Mouse (Mus musculus) midbrain, embryonic 12.5 days (tissue): ENCODE results near the gene Gm44973. TPM values are rescaled to one million over a fixed set of nuclear protein-coding genes. Genes with fewer than 3 reads are reported as not detected.
"Not testable (repeated sequence)": the region's sequence is repeated elsewhere in the genome, so short reads cannot be mapped to it uniquely, and the experiment has no call there.

Experiments used
- ATAC-seq: fragments of 200-750 bp; cut with Nextera tagmentation; 2 replicates; pipeline ENCODE4 v1.8.0; 2017; ENCODE audit warnings: low read depth, moderate TSS enrichment, moderate library complexity; ENCODE audit not compliant: low FRiP score
- H3K27ac ChIP-seq: fragments of 300-500 bp; sonication (generic); replicated peaks from 2 replicates; pipeline ENCODE4 v1.5.1; 2016; ENCODE audit warnings: mild to moderate bottlenecking
- H3K27me3 ChIP-seq: fragments of 300-500 bp; sonication (generic); 2 replicates; pipeline ENCODE4 v1.6.1; 2016; ENCODE audit warnings: mild to moderate bottlenecking
- H3K36me3 ChIP-seq: fragments of 300-500 bp; sonication (generic); 2 replicates; pipeline ENCODE4 v1.6.1; 2016
- H3K4me1 ChIP-seq: fragments of 300-500 bp; sonication (generic); 2 replicates; pipeline ENCODE4 v1.6.1; 2016
- H3K4me2 ChIP-seq: fragments of 300-500 bp; sonication (generic); replicated peaks from 2 replicates; pipeline ENCODE4 v1.6.1; 2016; ENCODE audit warnings: mild to moderate bottlenecking, moderate library complexity
- H3K4me3 ChIP-seq: fragments of 300-500 bp; sonication (generic); 2 replicates; pipeline ENCODE4 v1.5.1; 2016; ENCODE audit warnings: mild to moderate bottlenecking
- H3K9ac ChIP-seq: fragments of 300-500 bp; sonication (generic); replicated peaks from 2 replicates; pipeline ENCODE4 v1.6.1; 2016; ENCODE audit warnings: mild to moderate bottlenecking, moderate library complexity
- H3K9me3 ChIP-seq: fragments of 300-500 bp; sonication (generic); 2 replicates; pipeline ENCODE4 v1.6.1; 2016; ENCODE audit warnings: mild to moderate bottlenecking
- WGBS: fragments of 180-500 bp; shearing (Covaris S2); methylation state at CpG from one replicate; pipeline ENCODE4 v1.1.7; 2016; 5-methylcytosine and 5-hydroxymethylcytosine counted together
- polyA plus RNA-seq: library from polyadenylated mRNA; unstranded; fragments of >200 nt; fragmentation: Nextera tagmentation; extraction: Ambion mirVana; gene quantifications from 2 replicates; pipeline ENCODE4 v1.2.1, GENCODE M21; 2016

Gene Gm44973
- polyA plus RNA-seq, 1 experiment from 2014 or later, result not detected

DNA sequence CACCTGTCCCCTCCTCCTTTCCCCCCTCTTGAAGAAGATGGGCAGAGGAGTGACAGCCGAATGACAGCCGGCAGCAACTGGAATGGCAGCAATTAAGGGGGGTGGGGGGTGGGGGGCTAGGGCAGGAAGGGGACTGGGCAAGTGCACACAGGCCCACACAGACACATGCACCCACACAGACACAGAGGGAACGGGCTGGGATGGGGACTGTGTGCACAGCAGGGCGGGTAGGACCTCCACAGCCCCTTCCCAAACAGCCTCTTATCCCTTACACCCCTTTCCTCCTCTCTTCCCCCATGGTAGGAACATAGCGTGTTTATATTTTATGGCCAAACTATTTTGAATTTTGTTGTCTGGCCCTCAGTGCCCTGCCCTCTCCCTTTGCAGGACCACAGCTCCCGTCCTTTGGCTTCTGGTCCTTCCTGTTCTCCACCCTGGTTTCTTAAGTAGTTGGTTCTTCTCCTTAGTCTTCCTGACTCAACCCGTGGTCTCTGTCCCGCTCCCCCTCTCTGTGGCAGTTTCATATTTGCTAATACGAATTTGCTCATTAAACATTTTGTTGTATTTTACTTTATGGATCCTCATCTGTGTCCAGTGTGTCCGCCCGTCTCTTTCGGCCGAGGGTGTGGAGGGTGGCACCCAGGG, 64.2 kb downstream of the Gm44973 start:
- peak; percentile 19 for ATAC-seq
- 53% methylated on average over 9 of the region's 13 CpGs for WGBS

DNA sequence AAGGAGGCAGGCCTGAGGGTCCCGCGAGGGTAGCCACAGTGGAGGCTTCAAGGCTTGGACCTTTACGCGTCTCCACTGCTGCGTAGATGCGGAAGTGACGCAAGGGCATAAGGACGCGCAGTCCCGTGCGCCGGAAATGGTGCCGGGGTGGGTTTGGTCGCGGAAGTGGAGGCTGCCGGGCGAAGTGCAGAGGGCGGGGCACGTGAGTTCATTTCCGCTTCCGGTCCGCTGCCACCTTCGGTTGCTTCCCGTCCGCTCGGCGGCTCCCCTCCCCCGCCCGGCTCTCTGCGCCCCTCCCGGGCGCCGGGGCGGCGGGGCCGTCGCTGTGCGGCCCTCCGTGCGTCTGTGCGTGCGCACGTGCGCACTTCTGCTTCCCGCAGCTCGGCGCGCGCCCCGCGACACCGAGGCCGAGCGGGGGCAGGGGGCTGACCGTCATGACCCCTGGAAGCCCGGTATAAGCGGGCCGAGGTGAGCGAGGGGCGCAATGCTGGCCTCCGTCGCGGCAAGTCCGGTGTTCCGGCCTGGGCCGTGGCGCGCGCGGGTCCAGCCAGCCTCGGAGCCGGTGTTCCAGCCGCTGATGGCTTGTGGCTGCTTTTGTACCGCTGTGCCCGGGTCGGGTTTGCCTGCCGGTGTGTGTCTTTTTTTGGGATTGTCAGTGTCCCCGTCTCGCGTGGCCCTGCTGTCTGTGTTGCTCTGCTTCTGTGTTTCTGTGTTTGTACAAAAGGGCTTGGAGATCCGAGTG, 64.9 kb downstream of the Gm44973 start, which contains the start of gene Epn1:
Epn1 (plus strand) TSS at position 226 of the 742 bp plus-strand sequence.
- H3K36me3 ChIP-seq, result peaks cover 53% of the 10 kb centered on the region
- peak within 1 kb of the TSS; percentile 99 for H3K4me3 ChIP-seq
- WGBS, result under 1% methylated on average over 81 of the region's 81 CpGs
- H3K9me3 ChIP-seq, result no peaks in the 10 kb centered on the region
- H3K27ac ChIP-seq, result peak within 1 kb of the TSS; percentile 89
- peaks cover 10% of the 10 kb centered on the region for H3K4me1 ChIP-seq
- no peaks in the 10 kb centered on the region for H3K27me3 ChIP-seq
- peak within 1 kb of the TSS; percentile 97 for H3K9ac ChIP-seq
- peak within 1 kb of the TSS; percentile 83 for H3K4me2 ChIP-seq
- peak; percentile 97 for ATAC-seq

More for the DNA sequence above, 64.2 kb downstream of the Gm44973 start:
- peak overlapping the region; percentile 99 for H3K4me3 ChIP-seq
- H3K36me3 ChIP-seq, result peaks cover 55% of the 10 kb centered on the region
- H3K9ac ChIP-seq, result peak overlapping the region; percentile 44; the same call in 1 of the 2 replicates
- H3K27ac ChIP-seq, result peak overlapping the region; percentile 89
- H3K4me1 ChIP-seq, H3K27me3 ChIP-seq, H3K9me3 ChIP-seq: not testable (repeated sequence)
- peak overlapping the region; percentile 83 for H3K4me2 ChIP-seq

- Histone ChIP-seq H3K27me3 (no peaks in the 10 kb centered on the region), H3K27ac (peak overlapping the region; percentile 89), H3K9ac (peak overlapping the region; percentile 97), H3K4me2 (peak overlapping the region; percentile 83), H3K9me3 (no peaks in the 10 kb centered on the region), H3K4me1 (peaks cover 10% of the 10 kb centered on the region), H3K4me3 (peak overlapping the region; percentile 99), H3K36me3 (peaks cover 52% of the 10 kb centered on the region)
- ATAC-seq, result no peak
- WGBS, result 20% methylated on average over 6 of the region's 6 CpGs
Measured at GRCm38 (mm10) chr7:5080815-5081214, 65.5 kb downstream of the Gm44973 start.

- no peaks in the 10 kb centered on the region for H3K9me3 ChIP-seq
- peaks cover 10% of the 10 kb centered on the region for H3K4me1 ChIP-seq
- ATAC-seq, result no peak
- H3K27me3 ChIP-seq, result no peaks in the 10 kb centered on the region
- peaks cover 52% of the 10 kb centered on the region for H3K36me3 ChIP-seq
- no peak overlapping the region for H3K27ac ChIP-seq
- H3K4me3 ChIP-seq, result peak overlapping the region; percentile 99
- WGBS, result 68% methylated on average over 6 of the region's 6 CpGs
- peak overlapping the region; percentile 83 for H3K4me2 ChIP-seq
- H3K9ac ChIP-seq, result peak overlapping the region; percentile 97
Measured at GRCm38 (mm10) chr7:5081241-5081640, 65.9 kb downstream of the Gm44973 start.

DNA sequence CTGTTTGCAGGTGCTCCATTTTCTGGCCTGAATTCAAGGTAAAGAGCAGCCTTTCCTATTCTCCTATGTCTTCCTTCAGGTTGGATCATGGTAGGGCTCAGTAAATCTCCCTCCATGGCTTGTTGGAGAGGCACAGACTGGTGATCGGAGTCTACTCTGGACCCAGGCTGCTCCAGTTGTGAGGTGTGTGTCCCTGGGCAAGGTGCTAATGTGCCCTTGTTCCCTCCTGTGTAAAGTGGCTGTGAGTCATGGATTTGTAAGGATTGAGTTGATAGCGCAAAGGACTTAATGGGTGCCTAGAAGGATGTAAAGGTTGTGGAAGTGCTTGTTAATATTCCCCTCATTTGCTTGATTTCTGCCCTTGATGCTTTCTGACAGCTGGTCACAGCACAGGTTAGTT, 66.6 kb downstream of the Gm44973 start:
- Histone ChIP-seq H3K9ac (no peak overlapping the region), H3K27me3 (no peaks in the 10 kb centered on the region), H3K36me3 (peaks cover 47% of the 10 kb centered on the region), H3K4me3 (no peak overlapping the region), H3K9me3 (no peaks in the 10 kb centered on the region), H3K4me1 (peaks cover 10% of the 10 kb centered on the region), H3K27ac (no peak overlapping the region), H3K4me2 (no peak overlapping the region)
- WGBS, result 94% methylated on average over 2 of the region's 2 CpGs
- ATAC-seq, result no peak

Other genes starting within 250 kb of the Gm44973 start
- gene Fam71e2, start 244.2 kb upstream of the Gm44973 start, polyA plus RNA-seq, result not detected in 2 replicates
- 0.36 and 0.38 TPM in 2 replicates for gene Il11, start 232.6 kb upstream of the Gm44973 start, polyA plus RNA-seq
- gene Tmem190, start 232.6 kb upstream of the Gm44973 start, polyA plus RNA-seq, result not detected in 2 replicates
- gene Tmem238, start 225.8 kb upstream of the Gm44973 start, polyA plus RNA-seq, result 2.5 TPM in 2 replicates
- 300 and 313 TPM in 2 replicates for gene Rpl28, start 222.6 kb upstream of the Gm44973 start, polyA plus RNA-seq
- 384 TPM in 2 replicates for gene Ube2s, start 202.9 kb upstream of the Gm44973 start, polyA plus RNA-seq
- 3.3 and 4.7 TPM in 2 replicates for gene Shisa7, start 170.8 kb upstream of the Gm44973 start, polyA plus RNA-seq
- 4.6 and 5.1 TPM in 2 replicates for gene Isoc2b, start 145.2 kb upstream of the Gm44973 start, polyA plus RNA-seq
- 0.68 and 0.80 TPM in 2 replicates for gene Isoc2a, start 138.3 kb upstream of the Gm44973 start, polyA plus RNA-seq
- not detected in 2 replicates for gene Gm36210, start 109.0 kb upstream of the Gm44973 start, polyA plus RNA-seq
- gene Zfp628, start 100.3 kb upstream of the Gm44973 start, polyA plus RNA-seq, result 4.7 and 4.9 TPM in 2 replicates
- gene Nat14, start 93.5 kb upstream of the Gm44973 start, polyA plus RNA-seq, result 15.1 and 16.6 TPM in 2 replicates
- 1.6 and 2.0 TPM in 2 replicates for gene Ssc5d, start 89.7 kb upstream of the Gm44973 start, polyA plus RNA-seq
- gene Sbk2, start 51.1 kb upstream of the Gm44973 start, polyA plus RNA-seq, result 0.18 TPM in 1 of 2 replicates, not detected in the other
- gene Sbk3, start 44.3 kb upstream of the Gm44973 start, polyA plus RNA-seq, result 0.14 TPM in 1 of 2 replicates, not detected in the other
- gene Zfp579, start 19.3 kb upstream of the Gm44973 start, polyA plus RNA-seq, result 60.9 and 68.8 TPM in 2 replicates
- 7.5 and 9.3 TPM in 2 replicates for gene Zfp524, start 1.1 kb upstream of the Gm44973 start, polyA plus RNA-seq
- gene Fiz1, start 799 bp upstream of the Gm44973 start, polyA plus RNA-seq, result 69.0 and 73.4 TPM in 2 replicates
- gene Zfp865, start 4.9 kb downstream of the Gm44973 start, polyA plus RNA-seq, result 7.6 and 7.9 TPM in 2 replicates
- 11.1 and 15.6 TPM in 2 replicates for gene Ccdc106, start 5.1 kb downstream of the Gm44973 start, polyA plus RNA-seq
- not detected in 2 replicates for gene 4632433K11Rik, start 18.6 kb downstream of the Gm44973 start, polyA plus RNA-seq
- gene Zfp784, start 22.9 kb downstream of the Gm44973 start, polyA plus RNA-seq, result 5.4 and 5.8 TPM in 2 replicates
- 54.6 and 56.3 TPM in 2 replicates for gene Zfp580, start 36.0 kb downstream of the Gm44973 start, polyA plus RNA-seq
- 148 and 160 TPM in 2 replicates for gene U2af2, start 46.6 kb downstream of the Gm44973 start, polyA plus RNA-seq
- gene Epn1, start 64.7 kb downstream of the Gm44973 start, polyA plus RNA-seq, result 67.3 and 69.8 TPM in 2 replicates
- not detected in 2 replicates for gene Rfpl4, start 101.5 kb downstream of the Gm44973 start, polyA plus RNA-seq
- gene Rasl2-9, start 110.5 kb downstream of the Gm44973 start, polyA plus RNA-seq, result 0.41 and 0.46 TPM in 2 replicates
- gene Vmn1r55, start 134.2 kb downstream of the Gm44973 start, polyA plus RNA-seq, result not detected in 2 replicates
- gene Vmn1r56, start 181.3 kb downstream of the Gm44973 start, polyA plus RNA-seq, result not detected in 2 replicates
- not detected in 2 replicates for gene Vmn1r57, start 203.0 kb downstream of the Gm44973 start, polyA plus RNA-seq